Mouse (Mus musculus): Measurements from ENCODE around the gene Gm14569.
A peak's percentile ranks its signal among the peaks of the same experiment; 100 is the strongest.

Gene Gm14569

GRCm38 (mm10) chrX:36402316-36402715 lies 89.3 kb downstream of the Gm14569 start:
- DNase-seq (ENCODE audit: low read depth, low spot score) = peak; percentile 3
- Histone ChIP-seq H3K27me3 (ENCODE audit: control insufficient read depth, insufficient read depth, low read length, poor library complexity, severe bottlenecking) (no peaks in the 10 kb centered on the region), H3K36me3 (ENCODE audit: control insufficient read depth, insufficient read depth, low read length, poor library complexity, severe bottlenecking) (no peaks in the 10 kb centered on the region)

GRCm38 (mm10) chrX:36400980-36401379 lies 90.7 kb downstream of the Gm14569 start, which contains the start of gene Gm6268:
Gene Gm6268 (plus strand): TSS chrX:36401280.
- DNase-seq (ENCODE audit: low read depth, low spot score) = no peak
- Histone ChIP-seq H3K27me3 (ENCODE audit: control insufficient read depth, insufficient read depth, low read length, poor library complexity, severe bottlenecking) (no peaks in the 10 kb centered on the region), H3K36me3 (ENCODE audit: control insufficient read depth, insufficient read depth, low read length, poor library complexity, severe bottlenecking) (no peaks in the 10 kb centered on the region)

- peak; percentile 1 for DNase-seq (ENCODE audit: low read depth, low spot score)
- no peaks in the 10 kb centered on the region for H3K36me3 ChIP-seq (ENCODE audit: control insufficient read depth, insufficient read depth, low read length, poor library complexity, severe bottlenecking)
- H3K27me3 ChIP-seq (ENCODE audit: control insufficient read depth, insufficient read depth, low read length, poor library complexity, severe bottlenecking) = no peaks in the 10 kb centered on the region
Measured at GRCm38 (mm10) chrX:36393279-36393678, 98.4 kb downstream of the Gm14569 start.

DNA sequence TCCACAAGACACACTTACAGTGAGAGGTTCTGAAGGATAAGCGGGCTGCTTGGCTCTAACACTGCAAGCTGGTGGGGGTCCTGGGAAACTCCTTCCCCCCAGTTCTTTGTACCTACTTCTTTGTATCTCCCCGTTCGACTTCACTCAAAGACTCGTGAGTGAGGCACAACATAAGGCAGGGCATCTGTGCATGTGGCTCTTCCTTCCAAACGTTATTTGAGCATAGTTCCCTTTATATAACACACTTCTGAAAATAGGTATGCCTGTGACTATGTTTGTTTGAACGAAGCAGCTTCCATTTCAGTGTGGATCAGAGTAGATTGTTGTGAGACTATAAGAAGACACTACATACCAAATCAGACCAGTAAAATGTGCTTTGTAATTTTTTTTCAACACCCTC lies 99.0 kb downstream of the Gm14569 start:
- no peak for DNase-seq (ENCODE audit: low read depth, low spot score)
- H3K36me3 ChIP-seq (ENCODE audit: control insufficient read depth, insufficient read depth, low read length, poor library complexity, severe bottlenecking) = no peaks in the 10 kb centered on the region
- no peaks in the 10 kb centered on the region for H3K27me3 ChIP-seq (ENCODE audit: control insufficient read depth, insufficient read depth, low read length, poor library complexity, severe bottlenecking)

DNA sequence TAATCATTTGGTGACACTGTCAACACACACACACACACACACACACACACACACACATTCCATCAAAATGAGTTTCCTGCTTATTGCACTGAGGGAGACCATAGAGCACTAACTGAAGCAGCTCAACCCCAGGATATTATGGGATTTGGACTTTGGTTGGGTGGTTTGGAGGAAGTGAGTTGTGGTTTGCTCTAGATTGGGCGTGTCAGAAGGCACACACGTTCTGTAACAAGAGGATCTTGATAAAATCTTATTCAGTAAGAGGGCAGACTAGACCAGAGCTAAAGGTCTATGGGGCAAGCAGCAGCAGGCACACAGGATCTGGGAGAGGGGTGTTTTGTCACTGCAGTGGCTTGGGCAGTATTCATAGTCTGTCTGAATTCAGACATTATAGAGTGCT lies 101.1 kb downstream of the Gm14569 start:
- no peaks in the 10 kb centered on the region for H3K36me3 ChIP-seq (ENCODE audit: control insufficient read depth, insufficient read depth, low read length, poor library complexity, severe bottlenecking)
- no peak for DNase-seq (ENCODE audit: low read depth, low spot score)
- H3K27me3 ChIP-seq (ENCODE audit: control insufficient read depth, insufficient read depth, low read length, poor library complexity, severe bottlenecking) = no peaks in the 10 kb centered on the region

DNA sequence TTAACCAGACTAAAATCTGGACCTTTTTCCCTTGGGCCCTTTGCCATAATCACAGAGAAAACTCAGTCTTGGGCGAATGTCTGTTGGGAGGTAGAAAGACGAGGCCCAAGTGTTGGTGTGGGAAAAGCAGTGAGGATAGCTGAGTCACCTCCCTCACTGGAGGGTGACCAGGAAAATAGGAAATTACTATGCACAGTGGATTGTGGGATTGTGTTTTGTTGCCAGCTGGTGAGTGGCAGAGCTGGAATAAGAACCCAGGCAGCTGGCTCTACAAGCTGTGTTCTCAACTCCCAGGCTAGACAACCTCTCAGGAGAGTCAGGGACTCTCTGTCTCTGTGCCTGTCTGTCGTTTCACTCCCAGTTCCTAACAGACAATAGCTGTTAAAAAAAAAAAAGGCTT lies 101.7 kb downstream of the Gm14569 start:
- no peaks in the 10 kb centered on the region for H3K36me3 ChIP-seq (ENCODE audit: control insufficient read depth, insufficient read depth, low read length, poor library complexity, severe bottlenecking)
- no peak for DNase-seq (ENCODE audit: low read depth, low spot score)
- no peaks in the 10 kb centered on the region for H3K27me3 ChIP-seq (ENCODE audit: control insufficient read depth, insufficient read depth, low read length, poor library complexity, severe bottlenecking)

DNA sequence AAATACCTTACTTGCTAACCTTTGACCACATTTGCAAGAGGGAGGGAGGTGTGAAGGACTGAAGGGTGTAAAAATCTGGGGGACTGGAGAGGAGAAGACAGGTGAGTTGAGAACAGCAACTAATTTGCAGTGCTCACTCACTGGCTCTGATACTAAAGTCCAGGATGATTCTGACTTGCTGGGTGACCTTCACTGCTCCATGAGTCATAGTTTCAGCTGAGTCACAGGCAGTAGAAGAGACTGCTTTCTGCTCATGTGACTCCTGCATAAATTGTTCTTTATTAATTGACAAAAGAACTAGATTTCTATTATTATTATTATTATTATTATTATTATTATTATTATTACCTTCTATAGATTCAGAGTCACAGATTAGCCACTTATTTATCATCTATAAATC lies 106.3 kb downstream of the Gm14569 start:
- Histone ChIP-seq H3K27me3 (ENCODE audit: control insufficient read depth, insufficient read depth, low read length, poor library complexity, severe bottlenecking) (no peaks in the 10 kb centered on the region), H3K36me3 (ENCODE audit: control insufficient read depth, insufficient read depth, low read length, poor library complexity, severe bottlenecking) (no peaks in the 10 kb centered on the region)
- DNase-seq (ENCODE audit: low read depth, low spot score) = no peak

Data from splenic B cell, adult 2 months (primary cell).